Mouse (Mus musculus): ENCODE results near the gene C2cd5.

- TF ChIP-seq EP300 (IDR thresholded peaks at IDR 0.05) (no peak), CTCF (IDR thresholded peaks at IDR 0.05) (no peak)
Measured at GRCm38 (mm10) chr6:143064047-143064446, 35.9 kb downstream of the C2cd5 start.

Measured in lung, postnatal 0 days (tissue).